Mouse (Mus musculus) midbrain, embryonic 11.5 days (tissue): Measurements from ENCODE around the gene Themis3. TPM values are rescaled to one million over a fixed set of nuclear protein-coding genes. Genes with fewer than 3 reads are reported as not detected.

Source experiments
- ATAC-seq: fragments of 200-750 bp; cut with Nextera tagmentation; 2 replicates; pipeline ENCODE4 v1.8.0; 2017; ENCODE audit warnings: moderate TSS enrichment, moderate library complexity; ENCODE audit not compliant: low FRiP score
- DNase-seq: peaks from one replicate; pipeline ENCODE4 v3.0.0; 2015; ENCODE audit warnings: low spot score; ENCODE audit errors: missing footprints
- H3K27ac ChIP-seq: fragments of 300-500 bp; sonication (generic); 2 replicates; pipeline ENCODE4 v1.5.1; 2014; ENCODE audit warnings: low read depth, low read length
- H3K27me3 ChIP-seq: fragments of 300-500 bp; sonication (generic); 2 replicates; pipeline ENCODE4 v1.6.1; 2014; ENCODE audit warnings: mild to moderate bottlenecking, low read length, moderate library complexity, mixed read lengths; ENCODE audit not compliant: control insufficient read depth, insufficient read depth
- H3K36me3 ChIP-seq: fragments of 300-500 bp; sonication (generic); 2 replicates; pipeline ENCODE4 v1.6.1; 2014; ENCODE audit warnings: mild to moderate bottlenecking, low read length, moderate library complexity, mixed read lengths; ENCODE audit not compliant: control insufficient read depth, insufficient read depth
- H3K4me1 ChIP-seq: fragments of 300-500 bp; sonication (generic); 2 replicates; pipeline ENCODE4 v1.6.1; 2014; ENCODE audit warnings: low read length; ENCODE audit not compliant: control insufficient read depth, insufficient read depth
- H3K4me2 ChIP-seq: fragments of 300-500 bp; sonication (generic); 2 replicates; pipeline ENCODE4 v1.6.1; 2014; ENCODE audit warnings: mild to moderate bottlenecking, moderate library complexity
- H3K4me3 ChIP-seq: fragments of 300-500 bp; sonication (generic); 2 replicates; pipeline ENCODE4 v1.5.1; 2014; ENCODE audit warnings: low read depth, low read length
- H3K9ac ChIP-seq: fragments of 300-500 bp; sonication (generic); 2 replicates; pipeline ENCODE4 v1.6.1; 2014; ENCODE audit warnings: low read length
- H3K9me3 ChIP-seq: fragments of 300-500 bp; sonication (generic); 2 replicates; pipeline ENCODE4 v1.6.1; 2016; ENCODE audit warnings: low read length; ENCODE audit not compliant: control insufficient read depth
- WGBS: fragments of 180-500 bp; shearing (Covaris S2); extraction: QIAGEN DNeasy Blood & Tissue Kit; methylation state at CpG from one replicate; pipeline ENCODE4 v1.1.7; 2014; 5-methylcytosine and 5-hydroxymethylcytosine counted together
- polyA plus RNA-seq: library from polyadenylated mRNA; unstranded; fragments of >200 nt; fragmentation: Nextera tagmentation; extraction: Ambion mirVana; gene quantifications from 2 replicates; pipeline ENCODE4 v1.2.1, GENCODE M21; 2014

Themis3 gene
- polyA plus RNA-seq, 1 experiment from 2014 or later = not detected

GRCm38 (mm10) chr17:66519554-66520553, 74.6 kb downstream of the Themis3 start, which contains the start of gene Rab12:
TSS of gene Rab12 (minus strand) at chr17:66519729.
- Histone ChIP-seq H3K4me2 (peak within 1 kb of the TSS; percentile 62), H3K27ac (no peak within 1 kb of the TSS), H3K36me3 (no peaks in the 10 kb centered on the region), H3K27me3 (no peaks in the 10 kb centered on the region), H3K9me3 (no peaks in the 10 kb centered on the region), H3K4me3 (peak within 1 kb of the TSS; percentile 97), H3K4me1 (peaks cover 13% of the 10 kb centered on the region), H3K9ac (peak within 1 kb of the TSS; percentile 97)
- DNase-seq = peak; percentile 100
- peak; percentile 96 for ATAC-seq
- 10% methylated on average over 67 of the region's 71 CpGs for WGBS

DNA sequence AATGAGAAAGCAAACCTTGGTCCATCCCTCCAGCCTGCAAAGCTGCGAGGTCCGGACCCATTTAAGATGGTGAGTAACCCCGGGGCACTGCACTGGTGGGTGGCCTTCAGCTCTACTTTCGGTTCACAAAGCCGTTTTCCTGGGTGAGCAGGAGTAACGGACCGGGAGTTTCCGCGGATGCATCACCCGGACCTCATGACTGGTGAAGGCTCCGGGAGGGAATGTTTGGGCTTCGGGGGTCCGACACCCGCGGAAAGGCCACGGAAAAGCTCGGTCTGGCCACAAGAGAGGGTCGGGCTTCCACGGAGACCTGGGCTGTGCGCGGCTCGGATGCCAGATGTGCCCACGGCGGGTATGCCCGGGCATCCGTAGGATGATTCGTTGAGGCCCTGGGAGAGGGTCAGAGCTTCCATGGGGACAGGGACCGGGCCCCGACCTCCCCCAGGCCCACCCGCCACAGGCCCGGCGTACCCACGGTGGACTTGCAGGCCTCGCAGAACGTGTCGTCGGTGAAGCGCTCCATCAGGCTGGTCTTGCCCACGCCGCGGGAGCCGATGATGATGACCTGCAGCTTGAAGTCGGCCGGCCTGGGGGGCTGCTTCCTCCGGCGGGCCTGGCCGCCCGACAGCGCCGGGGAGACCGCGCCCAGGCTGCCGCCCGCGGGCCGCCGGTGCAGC, 75.4 kb downstream of the Themis3 start:
- DNase-seq (peak; percentile 93), ATAC-seq (peak; percentile 73)
- Histone ChIP-seq H3K36me3 (no peaks in the 10 kb centered on the region), H3K4me1 (peaks cover 13% of the 10 kb centered on the region), H3K4me3 (peak overlapping the region; percentile 97), H3K9ac (peak overlapping the region; percentile 97), H3K27me3 (no peaks in the 10 kb centered on the region), H3K4me2 (peak overlapping the region; percentile 62), H3K27ac (no peak overlapping the region), H3K9me3 (no peaks in the 10 kb centered on the region)
- WGBS = 1% methylated on average over 50 of the region's 57 CpGs

DNA sequence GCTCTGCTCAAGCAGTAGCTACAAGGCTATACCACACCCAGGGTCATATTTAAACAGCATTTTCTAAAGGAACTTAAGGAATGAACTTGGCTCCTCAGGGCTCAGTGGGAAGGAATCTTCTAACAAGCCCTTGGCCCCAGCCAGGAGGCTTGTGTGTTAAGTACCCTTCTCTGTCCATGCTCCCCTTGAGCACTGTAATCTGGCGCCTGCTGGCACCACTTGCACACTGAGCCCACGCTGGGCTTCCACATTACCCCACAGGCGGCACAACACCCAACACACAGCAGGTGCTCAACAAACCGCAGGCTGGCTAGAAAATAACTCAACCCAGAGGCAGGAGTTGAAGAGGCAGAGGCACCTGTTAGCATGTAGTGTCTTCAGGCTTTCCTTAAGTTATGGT, 77.5 kb downstream of the Themis3 start:
- DNase-seq (no peak), ATAC-seq (no peak)
- no peaks in the 10 kb centered on the region for H3K36me3 ChIP-seq
- no peaks in the 10 kb centered on the region for H3K27me3 ChIP-seq
- WGBS = 85% methylated on average over 4 of the region's 4 CpGs
- no peak overlapping the region for H3K4me2 ChIP-seq
- H3K9me3 ChIP-seq = no peaks in the 10 kb centered on the region
- no peak overlapping the region for H3K27ac ChIP-seq
- H3K9ac ChIP-seq = no peak overlapping the region
- peaks cover 13% of the 10 kb centered on the region for H3K4me1 ChIP-seq
- H3K4me3 ChIP-seq = no peak overlapping the region

GRCm38 (mm10) chr17:66514288-66514995, 80.0 kb downstream of the Themis3 start:
- Histone ChIP-seq H3K27me3 (no peaks in the 10 kb centered on the region), H3K4me1 (peaks cover 11% of the 10 kb centered on the region), H3K4me2 (no peak overlapping the region), H3K27ac (no peak overlapping the region), H3K9ac (no peak overlapping the region), H3K9me3 (no peaks in the 10 kb centered on the region), H3K36me3 (no peaks in the 10 kb centered on the region), H3K4me3 (no peak overlapping the region)
- WGBS = 88% methylated on average over 10 of the region's 10 CpGs
- DNase-seq = peak; percentile 44
- ATAC-seq = no peak

- peaks cover under 1% of the 10 kb centered on the region; the same call in 1 of the 2 replicates for H3K4me1 ChIP-seq
- no peak overlapping the region for H3K4me3 ChIP-seq
- WGBS = 85% methylated on average over 15 of the region's 15 CpGs
- DNase-seq (peak; percentile 65), ATAC-seq (no peak)
- H3K9me3 ChIP-seq = no peaks in the 10 kb centered on the region
- H3K27ac ChIP-seq = no peak overlapping the region
- no peaks in the 10 kb centered on the region for H3K36me3 ChIP-seq
- no peaks in the 10 kb centered on the region for H3K27me3 ChIP-seq
- no peak overlapping the region for H3K9ac ChIP-seq
- no peak overlapping the region for H3K4me2 ChIP-seq
These were observed 82.0 kb downstream of the Themis3 start for GRCm38 (mm10) chr17:66512202-66512956.

DNA sequence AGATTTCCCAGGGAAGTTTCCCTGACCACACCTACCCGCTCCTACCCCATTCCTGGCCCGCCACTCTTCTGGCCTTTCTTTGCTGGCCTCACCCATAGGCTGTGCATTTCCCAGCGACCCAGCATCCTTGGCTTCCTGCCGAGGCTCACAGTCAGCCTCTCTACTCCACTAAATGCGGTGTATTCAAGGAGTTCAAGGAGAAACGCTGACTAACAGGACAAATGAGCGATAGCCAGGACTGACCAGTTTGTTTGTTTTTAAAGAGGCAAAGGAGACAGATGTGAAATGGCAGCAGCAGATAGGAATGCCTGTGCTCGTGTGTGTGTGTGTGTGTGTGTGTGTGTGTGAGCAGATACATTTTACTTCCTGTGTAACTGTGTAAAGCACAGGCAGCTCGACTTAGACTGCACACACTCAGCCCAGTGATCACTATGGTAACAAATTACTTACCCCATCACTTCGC, 84.2 kb downstream of the Themis3 start:
- Histone ChIP-seq H3K4me1 (no peaks in the 10 kb centered on the region), H3K9me3 (no peaks in the 10 kb centered on the region), H3K27me3 (no peaks in the 10 kb centered on the region), H3K4me2 (no peak overlapping the region), H3K27ac (no peak overlapping the region), H3K4me3 (no peak overlapping the region), H3K9ac (no peak overlapping the region), H3K36me3 (peaks cover 6% of the 10 kb centered on the region; the same call in 1 of the 2 replicates)
- 64% methylated on average over 10 of the region's 10 CpGs for WGBS
- DNase-seq (no peak), ATAC-seq (no peak)

DNA sequence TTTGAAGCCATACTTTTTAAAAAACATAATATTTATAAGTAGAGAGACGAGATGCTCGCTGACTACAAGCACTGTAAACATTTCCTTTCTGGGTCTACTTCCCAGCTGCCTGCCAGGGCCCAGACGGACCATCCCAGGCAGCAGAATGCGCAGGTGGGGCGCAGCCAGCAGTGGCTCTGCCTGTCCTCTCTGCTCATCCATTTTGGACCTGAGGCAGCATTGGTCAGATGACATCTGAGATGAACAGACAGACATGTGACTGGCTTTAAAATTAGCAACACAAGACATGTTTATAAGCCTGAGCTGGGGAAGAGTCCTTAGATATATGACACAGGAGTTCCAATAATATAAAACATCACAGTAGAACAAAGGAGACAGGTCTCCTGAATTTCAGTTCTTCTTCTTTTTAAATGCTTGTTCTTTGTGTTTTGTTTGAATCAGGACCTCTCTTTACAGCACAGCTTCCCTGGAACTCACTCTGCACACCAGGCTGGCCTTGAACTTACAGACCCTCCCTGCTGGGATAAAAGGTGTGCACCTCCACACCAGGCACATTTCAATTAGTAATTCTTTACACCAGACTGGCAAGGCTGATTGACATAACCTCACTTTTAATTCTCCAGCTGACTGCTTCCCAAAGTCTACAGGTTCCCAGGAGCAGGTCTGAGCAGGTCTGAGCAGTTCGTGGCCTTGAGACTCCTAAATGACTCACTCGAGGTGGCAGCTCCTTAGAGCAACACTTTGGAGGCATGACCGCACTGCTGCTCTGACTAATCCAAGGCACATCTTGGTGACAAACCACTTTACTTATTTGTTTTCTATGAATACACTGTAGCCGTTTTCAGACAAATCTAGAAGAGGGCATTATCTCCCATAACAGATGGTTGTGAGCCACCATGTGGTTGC, 87.1 kb downstream of the Themis3 start:
- WGBS = 89% methylated on average over 9 of the region's 9 CpGs
- no peak for DNase-seq
- H3K4me1 ChIP-seq = no peaks in the 10 kb centered on the region

More for the DNA sequence above, 87.1 kb downstream of the Themis3 start:
- Histone ChIP-seq H3K4me2 (no peak overlapping the region), H3K9ac (no peak overlapping the region), H3K4me3 (no peak overlapping the region), H3K9me3 (no peaks in the 10 kb centered on the region), H3K27ac (no peak overlapping the region), H3K27me3 (no peaks in the 10 kb centered on the region), H3K36me3 (peaks cover 9% of the 10 kb centered on the region; the same call in 1 of the 2 replicates)
- ATAC-seq = no peak
